Mouse (Mus musculus): ENCODE measurements around the gene Sumo1. TPM values are rescaled to one million over a fixed set of nuclear protein-coding genes. Genes with fewer than 3 reads are reported as not detected.
A peak's percentile ranks its signal among the peaks of the same experiment; 100 is the strongest.

Gene Sumo1
- polyA plus RNA-seq, 1 experiment from 2014 or later, result 415 TPM

DNA sequence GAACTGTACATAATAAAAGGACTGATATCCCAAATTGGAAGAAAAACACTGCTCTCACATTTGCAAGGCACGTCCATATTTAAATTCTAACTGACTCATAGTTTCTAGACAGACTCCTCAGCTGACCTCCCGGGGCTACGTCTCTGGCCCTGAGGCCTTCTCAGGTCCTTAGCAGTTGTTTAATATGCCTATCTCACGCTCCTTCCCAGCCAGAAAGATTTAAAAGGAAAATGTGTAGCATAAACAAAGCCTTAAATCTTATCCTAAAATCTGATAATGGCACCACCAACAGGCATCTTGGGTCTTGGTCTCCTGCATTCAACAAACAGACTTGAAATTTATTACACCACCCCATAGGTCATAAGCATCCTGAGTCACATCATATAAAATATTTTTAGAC is 91.9 kb downstream of the Sumo1 start:
- H3K4me3 ChIP-seq, result no peak overlapping the region
- DNase-seq (ENCODE audit: low spot score), result no peak
- no peak overlapping the region for H3K27ac ChIP-seq
- H3K36me3 ChIP-seq, result no peaks in the 10 kb centered on the region
- H3K27me3 ChIP-seq (ENCODE audit: insufficient read depth, poor library complexity, severe bottlenecking), result peaks cover 53% of the 10 kb centered on the region
- WGBS, result 60% methylated on average over 4 of the region's 4 CpGs
- peaks cover 34% of the 10 kb centered on the region for H3K4me1 ChIP-seq
- no peaks in the 10 kb centered on the region for H3K9me3 ChIP-seq

DNA sequence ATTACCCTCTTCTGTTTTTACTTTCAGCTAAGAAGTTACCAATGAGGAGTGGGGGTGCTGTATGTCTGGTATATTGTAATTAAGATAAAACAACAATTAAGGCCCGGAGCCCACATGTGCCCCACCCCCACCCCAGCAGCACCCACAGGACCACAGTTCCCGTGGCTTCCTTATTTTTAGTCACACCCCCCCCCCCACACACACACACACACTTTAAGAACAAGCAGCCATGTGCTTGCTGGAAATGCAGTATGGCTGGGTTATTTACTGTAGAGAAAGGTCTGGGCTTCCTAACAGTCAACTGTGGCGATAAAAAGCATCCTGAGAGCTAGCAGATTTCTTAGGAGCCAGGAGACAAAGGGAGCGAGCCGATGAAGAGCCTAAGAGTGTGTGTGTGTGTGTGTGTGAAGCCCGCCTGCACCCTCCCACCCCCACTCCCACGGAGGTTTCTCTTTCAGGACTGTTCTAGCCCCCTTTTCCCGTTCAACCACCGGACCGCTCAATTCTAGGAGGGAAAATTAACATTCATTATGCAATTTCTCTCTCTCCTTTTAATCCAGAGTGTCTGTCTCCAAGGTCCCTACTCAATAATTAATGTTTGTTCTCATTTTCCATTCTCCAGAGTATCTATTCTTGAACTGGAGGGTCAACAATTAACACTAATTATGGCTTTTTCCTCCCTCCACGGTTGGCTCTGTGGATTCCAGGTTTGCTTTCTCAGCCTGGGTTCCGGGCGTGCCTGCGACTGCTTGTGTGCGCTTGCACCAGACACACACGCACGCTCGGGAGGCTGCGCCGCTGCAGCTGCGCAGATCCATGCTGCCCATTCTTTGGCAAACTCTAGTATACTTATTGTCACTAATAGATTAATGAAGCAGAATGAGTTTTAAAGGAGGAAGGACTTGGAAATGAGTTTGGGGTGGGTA is 96.1 kb downstream of the Sumo1 start:
- WGBS, result 48% methylated on average over 21 of the region's 21 CpGs
- Histone ChIP-seq H3K27me3 (ENCODE audit: insufficient read depth, poor library complexity, severe bottlenecking) (peaks cover 32% of the 10 kb centered on the region), H3K27ac (peak overlapping the region; percentile 52), H3K9me3 (no peaks in the 10 kb centered on the region), H3K36me3 (no peaks in the 10 kb centered on the region), H3K4me3 (peak overlapping the region; percentile 18), H3K4me1 (peaks cover 22% of the 10 kb centered on the region)
- DNase-seq (ENCODE audit: low spot score), result no peak

DNA sequence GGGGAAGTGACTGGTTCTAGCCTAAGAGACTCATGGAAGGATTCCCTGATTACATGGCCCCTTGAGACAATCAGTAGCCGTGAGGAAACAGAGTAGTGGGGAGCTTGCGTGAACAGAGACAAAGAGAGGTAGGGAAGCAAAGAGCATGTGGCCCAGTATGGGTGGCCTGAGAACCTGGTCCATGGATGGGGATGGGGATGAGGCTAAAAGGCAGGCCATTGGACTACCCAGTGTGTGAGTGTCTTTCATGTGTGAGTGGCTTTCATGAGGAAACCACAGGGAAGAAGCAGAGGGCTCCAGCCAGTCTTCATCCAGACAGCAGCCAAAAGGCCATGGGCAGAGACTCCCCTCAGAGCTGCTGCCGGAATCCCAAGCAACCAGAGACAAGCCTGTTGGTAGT is 96.8 kb downstream of the Sumo1 start:
- WGBS, result 67% methylated on average over 3 of the region's 3 CpGs
- peaks cover 17% of the 10 kb centered on the region; the same call in 1 of the 2 replicates for H3K4me1 ChIP-seq
- 0 out of 2 replicates have a peak overlapping the region, but pooled peaks have one; percentile 52 for H3K27ac ChIP-seq
- no peak for DNase-seq (ENCODE audit: low spot score)
- H3K4me3 ChIP-seq, result no peak overlapping the region
- no peaks in the 10 kb centered on the region for H3K9me3 ChIP-seq
- peaks cover 32% of the 10 kb centered on the region for H3K27me3 ChIP-seq (ENCODE audit: insufficient read depth, poor library complexity, severe bottlenecking)
- H3K36me3 ChIP-seq, result no peaks in the 10 kb centered on the region

DNA sequence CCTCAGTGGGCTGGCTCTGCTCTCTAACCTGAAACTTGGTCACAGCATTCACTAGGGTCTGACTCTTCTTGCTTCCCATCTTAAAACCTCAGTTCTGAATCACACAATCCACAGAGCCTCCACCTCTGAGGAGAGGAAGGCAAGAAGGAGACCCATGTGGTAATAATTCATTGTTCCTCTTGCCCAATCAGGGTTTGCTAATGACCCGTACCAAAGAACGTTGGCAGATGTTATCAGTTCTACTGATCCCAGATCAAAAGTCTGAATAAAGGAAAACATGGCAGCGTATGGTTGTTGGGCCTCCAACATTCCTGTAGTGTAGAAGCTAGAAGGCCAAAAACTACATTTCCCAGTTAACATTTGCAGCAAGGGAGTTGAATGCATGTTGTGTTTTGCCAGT is 99.1 kb downstream of the Sumo1 start:
- H3K9me3 ChIP-seq, result no peaks in the 10 kb centered on the region
- no peak overlapping the region for H3K4me3 ChIP-seq
- H3K36me3 ChIP-seq, result no peaks in the 10 kb centered on the region
- H3K27ac ChIP-seq, result no peak overlapping the region
- H3K27me3 ChIP-seq (ENCODE audit: insufficient read depth, poor library complexity, severe bottlenecking), result peaks cover 23% of the 10 kb centered on the region
- WGBS, result 83% methylated on average over 3 of the region's 3 CpGs
- H3K4me1 ChIP-seq, result peaks cover 13% of the 10 kb centered on the region; the same call in 1 of the 2 replicates
- DNase-seq (ENCODE audit: low spot score), result no peak

DNA sequence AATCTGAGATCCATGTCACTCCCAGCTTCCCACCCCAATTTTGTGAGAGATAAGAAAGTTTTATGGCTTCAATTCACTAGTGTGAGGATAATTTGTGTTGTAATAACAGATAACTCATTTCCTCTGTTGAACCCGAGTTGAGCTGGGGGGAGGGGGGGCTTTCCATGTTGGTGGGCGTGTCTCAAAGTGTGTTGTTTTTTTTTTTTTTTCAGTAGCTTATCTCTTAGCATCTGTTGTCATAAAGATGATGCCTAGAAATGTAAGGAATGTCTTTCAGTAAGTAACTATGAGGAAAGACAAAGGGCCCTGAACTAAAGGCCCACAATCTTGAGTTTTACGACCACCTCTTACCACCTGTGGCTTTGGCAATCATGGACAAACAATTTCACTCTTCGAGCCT is 99.9 kb downstream of the Sumo1 start:
- no peak for DNase-seq (ENCODE audit: low spot score)
- Histone ChIP-seq H3K27me3 (ENCODE audit: insufficient read depth, poor library complexity, severe bottlenecking) (peaks cover 21% of the 10 kb centered on the region), H3K27ac (no peak overlapping the region), H3K4me1 (peaks cover 8% of the 10 kb centered on the region; the same call in 1 of the 2 replicates), H3K4me3 (no peak overlapping the region), H3K36me3 (no peaks in the 10 kb centered on the region), H3K9me3 (no peaks in the 10 kb centered on the region)
- WGBS, result 72% methylated on average over 4 of the region's 4 CpGs

DNA sequence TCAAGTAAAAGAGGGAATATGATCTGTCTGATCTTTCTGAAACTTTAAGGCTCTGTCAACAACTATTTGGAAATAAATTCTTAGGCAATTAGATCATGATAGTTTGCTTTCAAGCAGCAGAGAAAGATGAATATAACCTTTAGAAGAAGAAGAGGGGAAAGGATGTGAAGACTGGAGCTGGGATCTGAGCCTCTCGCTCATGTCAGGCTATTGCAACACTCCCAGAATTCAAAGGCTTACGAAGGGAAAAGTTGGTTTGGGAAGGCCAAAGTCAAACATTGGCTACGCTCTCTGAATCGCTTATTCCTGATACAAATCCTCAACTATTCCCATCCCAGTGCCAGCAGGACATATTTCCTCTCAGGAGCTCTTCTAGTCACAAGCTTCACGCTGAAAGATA is 101.3 kb downstream of the Sumo1 start:
- 84% methylated on average over 5 of the region's 5 CpGs for WGBS
- DNase-seq (ENCODE audit: low spot score), result no peak
- H3K9me3 ChIP-seq, result no peaks in the 10 kb centered on the region
- peaks cover 5% of the 10 kb centered on the region; the same call in 1 of the 2 replicates for H3K4me1 ChIP-seq
- peaks cover 21% of the 10 kb centered on the region for H3K27me3 ChIP-seq (ENCODE audit: insufficient read depth, poor library complexity, severe bottlenecking)
- no peaks in the 10 kb centered on the region for H3K36me3 ChIP-seq
- H3K4me3 ChIP-seq, result no peak overlapping the region
- H3K27ac ChIP-seq, result no peak overlapping the region

DNA sequence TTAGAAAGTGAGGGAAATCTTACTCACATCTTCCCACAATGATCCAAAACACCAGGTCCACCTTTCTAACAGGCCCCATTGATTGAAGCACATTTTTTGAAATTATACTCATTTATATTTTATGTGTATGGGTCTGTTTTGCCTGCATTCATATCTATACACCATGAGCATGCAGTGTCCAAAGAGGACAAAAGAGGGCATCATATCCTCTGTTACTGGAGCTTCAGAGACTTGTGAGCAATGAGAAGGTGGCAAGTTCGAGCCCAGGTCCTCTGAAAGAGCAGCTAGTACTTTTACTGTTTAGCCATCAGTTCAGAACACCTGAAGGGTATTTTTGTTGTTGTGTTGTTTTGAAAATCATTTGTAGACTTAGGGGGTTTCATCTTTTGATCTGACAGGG is 102.4 kb downstream of the Sumo1 start:
- peaks cover 13% of the 10 kb centered on the region for H3K27me3 ChIP-seq (ENCODE audit: insufficient read depth, poor library complexity, severe bottlenecking)
- 80% methylated on average over 1 of the region's 1 CpGs for WGBS
- DNase-seq (ENCODE audit: low spot score), result no peak

DNA sequence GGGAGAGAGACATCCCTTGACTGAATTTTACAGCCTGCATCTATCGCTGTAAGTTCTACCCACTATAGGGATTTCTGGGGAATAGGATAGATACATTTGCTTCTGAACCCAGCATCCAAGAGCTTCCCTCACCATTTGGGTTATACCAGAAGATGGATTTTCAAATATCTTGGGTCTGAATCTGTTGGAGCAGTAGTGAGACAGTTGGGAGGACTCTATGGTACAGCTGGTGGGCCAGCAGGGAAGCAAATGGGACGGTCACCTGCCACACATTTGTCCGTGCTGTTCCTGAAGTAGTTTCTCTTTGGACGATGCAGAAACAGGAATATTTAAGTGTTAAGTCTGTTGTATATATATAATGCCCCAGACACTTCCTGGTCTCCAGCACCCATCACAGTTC is 103.1 kb downstream of the Sumo1 start:
- H3K27ac ChIP-seq, result no peak overlapping the region
- peaks cover 13% of the 10 kb centered on the region for H3K27me3 ChIP-seq (ENCODE audit: insufficient read depth, poor library complexity, severe bottlenecking)
- H3K9me3 ChIP-seq, result no peaks in the 10 kb centered on the region; the same call in 1 of the 2 replicates
- H3K4me1 ChIP-seq, result no peaks in the 10 kb centered on the region
- no peak for DNase-seq (ENCODE audit: low spot score)
- no peak overlapping the region for H3K4me3 ChIP-seq
- H3K36me3 ChIP-seq, result no peaks in the 10 kb centered on the region
- WGBS, result 84% methylated on average over 4 of the region's 4 CpGs

More for the DNA sequence above, 102.4 kb downstream of the Sumo1 start:
- H3K4me1 ChIP-seq, result no peaks in the 10 kb centered on the region
- no peak overlapping the region for H3K27ac ChIP-seq
- H3K9me3 ChIP-seq, result no peaks in the 10 kb centered on the region; the same call in 1 of the 2 replicates
- H3K4me3 ChIP-seq, result no peak overlapping the region
- no peaks in the 10 kb centered on the region for H3K36me3 ChIP-seq

DNA sequence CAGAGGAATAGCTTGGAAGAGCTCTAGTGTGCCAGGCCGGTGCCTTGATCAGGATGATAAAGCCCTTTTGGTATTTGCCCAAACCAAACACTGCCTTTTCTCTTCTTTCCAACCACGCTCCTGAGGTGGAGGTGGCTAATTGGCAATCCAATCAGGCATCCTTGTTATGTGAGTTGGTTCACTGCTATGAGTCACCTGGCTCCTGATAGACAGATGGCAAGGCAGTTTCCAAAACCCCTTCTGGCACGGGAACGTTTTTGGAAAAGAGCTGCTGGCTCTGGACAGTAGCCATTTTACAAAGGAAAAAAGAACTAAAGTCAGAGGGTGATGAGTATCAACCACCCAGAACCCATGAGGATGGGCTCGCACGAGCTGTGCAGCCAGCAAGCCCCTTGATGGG is 103.7 kb downstream of the Sumo1 start:
- no peak overlapping the region for H3K27ac ChIP-seq
- no peak overlapping the region for H3K4me3 ChIP-seq
- no peak for DNase-seq (ENCODE audit: low spot score)
- WGBS, result 70% methylated on average over 6 of the region's 6 CpGs
- H3K27me3 ChIP-seq (ENCODE audit: insufficient read depth, poor library complexity, severe bottlenecking), result peaks cover 13% of the 10 kb centered on the region
- H3K4me1 ChIP-seq, result no peaks in the 10 kb centered on the region
- H3K36me3 ChIP-seq, result no peaks in the 10 kb centered on the region
- no peaks in the 10 kb centered on the region; the same call in 1 of the 2 replicates for H3K9me3 ChIP-seq

DNA sequence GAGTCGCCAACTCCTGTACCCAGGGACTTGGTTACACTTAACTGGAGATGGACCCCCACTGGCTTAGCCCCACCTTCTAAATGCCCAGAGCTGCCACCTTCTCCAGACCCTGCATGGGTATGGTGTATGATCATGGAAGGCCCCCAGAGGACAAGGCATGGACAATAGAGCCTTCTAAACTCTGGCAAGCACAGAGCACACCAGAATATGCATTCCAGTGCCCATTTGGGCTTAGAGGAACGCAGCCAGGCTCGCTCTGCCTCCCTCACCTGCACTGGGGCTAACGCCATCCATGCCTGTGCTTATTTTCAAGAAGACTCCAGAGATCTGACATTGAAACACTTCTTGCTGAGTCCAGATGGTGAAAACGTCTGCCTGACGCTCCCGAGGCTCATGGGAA is 104.4 kb downstream of the Sumo1 start:
- peaks cover 13% of the 10 kb centered on the region for H3K27me3 ChIP-seq (ENCODE audit: insufficient read depth, poor library complexity, severe bottlenecking)
- no peak overlapping the region for H3K27ac ChIP-seq
- DNase-seq (ENCODE audit: low spot score), result no peak
- H3K36me3 ChIP-seq, result no peaks in the 10 kb centered on the region
- no peaks in the 10 kb centered on the region; the same call in 1 of the 2 replicates for H3K9me3 ChIP-seq
- H3K4me1 ChIP-seq, result no peaks in the 10 kb centered on the region
- 68% methylated on average over 7 of the region's 7 CpGs for WGBS
- H3K4me3 ChIP-seq, result no peak overlapping the region

DNA sequence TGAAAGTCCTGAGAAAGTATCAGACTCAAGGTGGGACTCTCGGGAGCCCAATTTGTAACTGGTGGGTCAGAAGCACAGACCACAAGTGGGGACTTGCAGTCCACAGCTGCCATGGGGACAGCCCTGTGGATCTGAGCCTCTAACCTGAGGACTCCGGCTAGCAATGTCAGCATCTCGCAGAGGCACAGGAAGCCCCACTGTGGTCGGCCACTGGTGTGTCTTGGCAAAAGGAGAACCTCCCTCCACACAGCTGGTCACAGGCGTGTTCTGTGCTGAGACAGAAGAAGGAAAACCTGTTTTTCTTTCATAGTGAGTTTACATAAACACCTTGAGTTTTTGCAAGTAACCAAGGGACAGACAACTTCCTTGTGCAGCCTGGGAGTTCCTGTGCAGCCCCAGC is 104.8 kb downstream of the Sumo1 start:
- Histone ChIP-seq H3K4me1 (no peaks in the 10 kb centered on the region), H3K4me3 (no peak overlapping the region), H3K27me3 (ENCODE audit: insufficient read depth, poor library complexity, severe bottlenecking) (peaks cover 13% of the 10 kb centered on the region), H3K9me3 (no peaks in the 10 kb centered on the region; the same call in 1 of the 2 replicates), H3K27ac (no peak overlapping the region), H3K36me3 (no peaks in the 10 kb centered on the region)
- 76% methylated on average over 5 of the region's 5 CpGs for WGBS
- DNase-seq (ENCODE audit: low spot score), result no peak

DNA sequence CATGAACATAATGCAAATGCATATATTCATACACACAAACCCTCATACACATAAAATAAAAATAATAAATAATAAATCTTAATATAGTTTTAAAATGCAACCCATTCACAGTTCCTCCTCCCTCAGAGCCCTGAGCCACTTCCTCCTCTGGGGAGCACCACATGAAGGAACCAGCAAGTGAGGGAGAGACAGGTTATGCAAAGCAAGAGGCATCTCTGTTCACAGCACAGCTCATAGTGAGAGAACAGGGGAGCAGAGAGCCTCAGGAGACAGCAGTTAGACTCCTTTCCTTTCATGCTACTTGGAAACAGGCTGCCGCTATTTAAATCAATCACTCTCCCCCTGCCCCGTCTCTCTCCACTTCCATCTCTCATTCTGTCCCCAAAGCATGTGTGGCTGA is 107.1 kb downstream of the Sumo1 start:
- no peak overlapping the region for H3K27ac ChIP-seq
- peaks cover 13% of the 10 kb centered on the region for H3K27me3 ChIP-seq (ENCODE audit: insufficient read depth, poor library complexity, severe bottlenecking)
- H3K9me3 ChIP-seq, result no peaks in the 10 kb centered on the region; the same call in 1 of the 2 replicates
- no peak for DNase-seq (ENCODE audit: low spot score)
- WGBS, result 66% methylated on average over 2 of the region's 2 CpGs
- H3K36me3 ChIP-seq, result no peaks in the 10 kb centered on the region
- H3K4me3 ChIP-seq, result no peak overlapping the region
- H3K4me1 ChIP-seq, result no peaks in the 10 kb centered on the region

DNA sequence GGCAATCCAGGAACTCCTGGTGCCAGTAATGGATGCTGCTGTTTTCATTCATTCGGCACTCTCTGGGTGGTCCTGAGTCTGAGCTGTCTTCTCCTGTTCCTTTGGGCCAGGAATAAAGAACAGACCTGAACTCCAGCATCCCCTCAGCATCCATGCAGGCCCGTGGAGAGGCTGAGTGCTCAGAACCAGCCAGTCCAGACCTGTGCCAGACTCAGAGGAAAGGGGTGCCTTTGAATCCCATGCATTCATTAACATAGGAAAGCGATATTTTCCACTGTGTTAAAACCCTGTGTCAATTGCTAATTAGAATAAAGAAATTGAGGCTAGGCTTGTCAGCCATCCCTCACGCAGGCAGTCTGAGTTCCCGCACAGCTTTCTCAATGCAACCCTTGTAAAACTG is 116.9 kb downstream of the Sumo1 start:
- no peaks in the 10 kb centered on the region for H3K36me3 ChIP-seq

More for the DNA sequence above, 116.9 kb downstream of the Sumo1 start:
- H3K4me3 ChIP-seq, result no peak overlapping the region
- no peak for DNase-seq (ENCODE audit: low spot score)
- WGBS, result 59% methylated on average over 5 of the region's 5 CpGs
- peaks cover 14% of the 10 kb centered on the region; the same call in 1 of the 2 replicates for H3K27me3 ChIP-seq (ENCODE audit: insufficient read depth, poor library complexity, severe bottlenecking)
- H3K27ac ChIP-seq, result no peak overlapping the region
- H3K4me1 ChIP-seq, result peaks cover 14% of the 10 kb centered on the region; the same call in 1 of the 2 replicates
- H3K9me3 ChIP-seq, result no peaks in the 10 kb centered on the region

Measured in heart, embryonic 10.5 days (tissue).